Mouse (Mus musculus) lung, postnatal 0 days (tissue): ENCODE data around the gene Pard3b. TPM values are rescaled to one million over a fixed set of nuclear protein-coding genes. Genes with fewer than 3 reads are reported as not detected.

Experiments used
- ATAC-seq: fragments of 200-750 bp; cut with Nextera tagmentation; 2 replicates; pipeline ENCODE4 v1.8.0; 2017; ENCODE audit warnings: moderate library complexity
- DNase-seq: peaks from one replicate; pipeline ENCODE4 v3.0.0-alpha.2; 2016; ENCODE audit warnings: low spot score
- H3K27ac ChIP-seq: fragments of 300-500 bp; sonication (generic); 2 replicates; pipeline ENCODE4 v1.5.1; 2014; ENCODE audit warnings: antibody characterized with exemption, mild to moderate bottlenecking, low read length, mixed read lengths
- H3K27me3 ChIP-seq: fragments of 300-500 bp; sonication (generic); replicated peaks from 2 replicates; pipeline ENCODE4 v1.6.1; 2014; ENCODE audit warnings: low read length, mixed read lengths; ENCODE audit not compliant: insufficient read depth
- H3K36me3 ChIP-seq: fragments of 300-500 bp; sonication (generic); 2 replicates; pipeline ENCODE4 v1.6.1; 2014; ENCODE audit warnings: low read length, mixed read lengths; ENCODE audit not compliant: insufficient read depth
- H3K4me1 ChIP-seq: fragments of 300-500 bp; sonication (generic); 2 replicates; pipeline ENCODE4 v1.6.1; 2014; ENCODE audit warnings: antibody characterized with exemption, low read depth, low read length, mixed read lengths; ENCODE audit not compliant: insufficient read depth
- H3K4me2 ChIP-seq: fragments of 300-500 bp; sonication (generic); replicated peaks from 2 replicates; pipeline ENCODE4 v1.6.1; 2014; ENCODE audit warnings: low read depth, mild to moderate bottlenecking, low read length, moderate library complexity, mixed read lengths
- H3K4me3 ChIP-seq: fragments of 300-500 bp; sonication (generic); 2 replicates; pipeline ENCODE4 v1.5.1; 2014; ENCODE audit warnings: low read depth, low read length
- H3K9ac ChIP-seq: fragments of 300-500 bp; sonication (generic); replicated peaks from 2 replicates; pipeline ENCODE4 v1.6.1; 2014; ENCODE audit warnings: low read depth, mild to moderate bottlenecking
- H3K9me3 ChIP-seq: fragments of 300-500 bp; sonication (generic); 2 replicates; pipeline ENCODE4 v1.6.1; 2016; ENCODE audit warnings: low read length, mixed read lengths
- CTCF ChIP-seq: IDR thresholded peaks from 2 replicates; pipeline ENCODE4 v1.5.1; 2016; ENCODE audit warnings: antibody characterized with exemption, mild to moderate bottlenecking
- EP300 ChIP-seq: IDR thresholded peaks from 2 replicates; pipeline ENCODE4 v1.6.1; 2016; ENCODE audit warnings: antibody characterized with exemption, mild to moderate bottlenecking, control low read depth
- WGBS: fragments of 180-500 bp; shearing (Covaris S2); extraction: QIAGEN DNeasy Blood & Tissue Kit; methylation state at CpG from one replicate; pipeline ENCODE4 v1.1.7; 2014; 5-methylcytosine and 5-hydroxymethylcytosine counted together
- polyA plus RNA-seq: library from polyadenylated mRNA; unstranded; fragments of >200 nt; fragmentation: Nextera tagmentation; extraction: Ambion mirVana; gene quantifications from 2 replicates; pipeline ENCODE4 v1.2.1, GENCODE M21; 2015

Gene Pard3b
- polyA plus RNA-seq, 1 experiment from 2014 or later: 19.1 TPM

- Histone ChIP-seq H3K36me3 (no peaks in the 10 kb centered on the region), H3K4me3 (no peak overlapping the region), H3K4me2 (no peak overlapping the region), H3K27ac (no peak overlapping the region), H3K9ac (no peak overlapping the region), H3K9me3 (no peaks in the 10 kb centered on the region), H3K4me1 (no peaks in the 10 kb centered on the region), H3K27me3 (no peaks in the 10 kb centered on the region)
- no peak for TF ChIP-seq CTCF
- TF ChIP-seq EP300: no peak
- 85% methylated on average over 2 of the region's 2 CpGs for whole genome bisulfite sequencing
- ATAC-seq: no peak
- no peak for DNase-seq
Measured at GRCm38 (mm10) chr1:62646812-62647211, 1008.2 kb downstream of the Pard3b start.

DNA sequence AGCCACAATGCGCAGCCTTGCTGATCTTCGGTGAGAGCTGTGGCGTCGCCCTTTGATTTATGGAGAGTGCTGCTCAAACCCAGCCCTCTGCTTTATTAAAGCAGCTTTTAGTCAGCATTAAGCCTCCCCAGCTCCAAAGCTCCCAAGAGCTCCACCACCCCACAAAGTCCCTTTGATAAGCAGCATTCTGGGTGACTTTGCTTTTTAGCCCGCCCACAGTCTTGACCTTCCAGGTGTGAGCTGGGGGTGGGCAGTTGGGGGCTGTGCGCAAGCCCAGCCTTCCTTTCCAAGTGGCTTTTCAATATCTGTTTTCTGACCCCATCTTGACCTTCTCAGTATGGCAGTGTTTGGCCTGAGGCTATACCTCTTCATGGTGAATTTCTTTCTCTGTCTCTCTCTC is 1009.5 kb downstream of the Pard3b start:
- H3K9me3 ChIP-seq: no peaks in the 10 kb centered on the region
- no peak overlapping the region for H3K27ac ChIP-seq
- no peaks in the 10 kb centered on the region for H3K4me1 ChIP-seq
- TF ChIP-seq CTCF: no peak
- no peak for TF ChIP-seq EP300
- H3K4me3 ChIP-seq: no peak overlapping the region
- 51% methylated on average over 6 of the region's 6 CpGs for WGBS
- H3K27me3 ChIP-seq: no peaks in the 10 kb centered on the region
- DNase-seq (no peak), ATAC-seq (no peak)
- no peak overlapping the region for H3K9ac ChIP-seq
- H3K4me2 ChIP-seq: no peak overlapping the region
- no peaks in the 10 kb centered on the region for H3K36me3 ChIP-seq

DNA sequence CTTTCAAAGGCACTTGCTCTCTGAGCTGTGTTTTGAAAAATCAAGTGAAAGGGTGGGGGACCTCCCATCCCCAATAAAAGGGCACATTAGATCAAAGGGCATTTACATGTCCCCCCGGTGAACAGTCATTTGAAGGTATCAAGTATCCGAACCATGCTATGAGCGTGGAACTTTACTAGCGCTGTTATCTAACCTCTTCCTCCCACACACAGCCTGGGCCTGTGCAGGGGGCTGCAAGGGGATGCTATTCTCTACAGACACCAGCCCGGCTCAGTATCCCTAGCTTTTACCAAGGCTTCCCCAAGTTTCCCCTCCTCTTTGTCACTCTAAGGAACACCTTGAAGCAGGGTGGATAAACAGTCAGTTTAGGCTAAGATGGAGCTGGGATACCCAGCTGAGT is 1010.0 kb downstream of the Pard3b start:
- Histone ChIP-seq H3K36me3 (no peaks in the 10 kb centered on the region), H3K4me3 (no peak overlapping the region), H3K27me3 (no peaks in the 10 kb centered on the region), H3K4me2 (no peak overlapping the region), H3K9me3 (no peaks in the 10 kb centered on the region), H3K9ac (no peak overlapping the region), H3K4me1 (no peaks in the 10 kb centered on the region), H3K27ac (no peak overlapping the region)
- TF ChIP-seq CTCF (no peak), EP300 (no peak)
- no peak for DNase-seq
- no peak for ATAC-seq
- WGBS: 51% methylated on average over 5 of the region's 5 CpGs

- no peak overlapping the region for H3K4me2 ChIP-seq
- H3K27ac ChIP-seq: no peak overlapping the region
- H3K4me1 ChIP-seq: no peaks in the 10 kb centered on the region
- no peak for ATAC-seq
- no peaks in the 10 kb centered on the region for H3K36me3 ChIP-seq
- no peak overlapping the region for H3K9ac ChIP-seq
- H3K9me3 ChIP-seq: no peaks in the 10 kb centered on the region
- 64% methylated on average over 5 of the region's 5 CpGs for WGBS
- no peak for DNase-seq
- H3K27me3 ChIP-seq: no peaks in the 10 kb centered on the region
- TF ChIP-seq EP300 (no peak), CTCF (no peak)
- H3K4me3 ChIP-seq: no peak overlapping the region
Measured at GRCm38 (mm10) chr1:62650491-62650890, 1011.9 kb downstream of the Pard3b start.

GRCm38 (mm10) chr1:62654436-62654835 is 1015.8 kb downstream of the Pard3b start:
- no peak overlapping the region for H3K4me2 ChIP-seq
- DNase-seq (no peak), ATAC-seq (no peak)
- H3K4me3 ChIP-seq: no peak overlapping the region
- H3K36me3 ChIP-seq: no peaks in the 10 kb centered on the region
- H3K9me3 ChIP-seq: no peaks in the 10 kb centered on the region
- no peak for TF ChIP-seq CTCF
- TF ChIP-seq EP300: no peak
- no peaks in the 10 kb centered on the region for H3K27me3 ChIP-seq
- no peaks in the 10 kb centered on the region for H3K4me1 ChIP-seq
- WGBS: 67% methylated on average over 6 of the region's 6 CpGs
- H3K9ac ChIP-seq: no peak overlapping the region
- H3K27ac ChIP-seq: no peak overlapping the region

DNA sequence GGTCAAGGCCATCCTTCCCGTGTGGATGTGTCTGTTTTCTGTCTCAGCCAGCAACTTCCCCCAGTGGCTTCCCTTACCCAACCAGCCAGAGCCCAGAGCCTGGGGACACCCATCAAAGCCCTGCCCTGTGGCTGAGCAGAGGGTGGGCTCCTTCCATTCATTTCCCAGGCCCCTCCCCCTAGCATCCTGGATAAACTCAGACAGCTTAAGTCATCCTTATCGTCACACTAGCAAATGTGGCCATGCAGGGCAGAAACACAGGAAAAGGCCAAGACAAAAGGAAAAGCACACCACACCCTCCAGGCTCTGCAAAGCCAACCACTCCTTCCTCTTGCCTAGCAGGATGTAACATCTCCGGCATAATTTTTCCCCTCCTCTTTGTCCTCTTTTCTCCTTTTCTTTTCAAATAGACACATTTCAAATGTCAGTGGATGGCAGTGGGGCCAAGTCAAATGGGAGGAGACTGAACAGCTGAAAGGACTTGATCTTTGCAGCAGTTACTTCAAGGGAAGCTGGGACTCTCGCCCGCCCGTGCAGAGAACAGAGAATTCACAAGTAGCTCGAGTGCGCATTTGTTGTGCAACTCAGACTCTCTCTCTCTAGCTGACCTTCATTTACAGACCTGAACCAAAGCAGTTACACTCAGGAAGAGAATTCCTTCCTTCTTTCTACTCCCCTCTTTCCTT is 1026.5 kb downstream of the Pard3b start:
- Histone ChIP-seq H3K4me2 (no peak overlapping the region), H3K27me3 (no peaks in the 10 kb centered on the region), H3K9ac (no peak overlapping the region), H3K27ac (peak overlapping the region; percentile 66), H3K4me1 (peaks cover 4% of the 10 kb centered on the region; the same call in 1 of the 2 replicates), H3K9me3 (0 out of 2 replicates have a peak, but pooled peaks cover 2% of the 10 kb centered on the region), H3K4me3 (no peak overlapping the region), H3K36me3 (no peaks in the 10 kb centered on the region)
- DNase-seq (peak; percentile 86), ATAC-seq (peak; percentile 98)
- WGBS: 15% methylated on average over 8 of the region's 8 CpGs
- TF ChIP-seq CTCF (no peak), EP300 (peak; percentile 89)
